Comparison of ENCODE assay signal across 13 mouse cellular contexts in the genomic region with DNA sequence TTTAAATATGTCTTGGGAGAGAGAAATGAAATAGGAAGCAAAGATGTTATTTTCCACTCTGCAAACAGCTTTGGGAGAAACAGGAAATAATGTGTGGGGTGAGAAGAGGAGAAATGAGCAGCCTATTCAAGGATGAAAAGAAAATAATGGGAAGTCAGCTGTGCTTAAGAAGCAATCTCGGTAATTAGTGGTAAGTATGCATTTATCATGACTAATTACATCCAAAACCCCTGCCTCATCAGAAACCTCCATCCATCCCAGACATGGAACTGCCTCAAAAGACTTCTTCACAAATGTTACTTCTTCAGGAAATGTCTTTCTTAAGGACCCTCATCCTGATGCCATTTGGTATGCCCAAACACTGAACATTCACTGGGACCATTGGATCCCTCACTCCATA.
"Had no signal": no experiment of that assay in that cellular context is flagged by ENCODE, and none has a peak within 500 bp of the region (broad histone marks: within the 10 kb centered on the region; RNA-seq: fewer than 3 reads in every experiment).

No protein-coding gene starts in this region.

- DNase-seq: kidney, adult 9 months; kidney, postnatal 25 days; layer of hippocampus, adult 9-11 months; liver, embryonic 13.5 days; lung, adult 2 months; lung, postnatal 14 days; thymus, adult 18-20 months; thymus, postnatal 36 days had no signal

- H3K4me2 ChIP-seq: liver, embryonic 13.5 days; midbrain, embryonic 12.5 days; midbrain, embryonic 15.5 days; neural tube, embryonic 13.5 days had no signal

- H3K4me3 ChIP-seq: layer of hippocampus, adult 2 months; liver, embryonic 13.5 days; midbrain, embryonic 12.5 days; midbrain, embryonic 15.5 days; neural tube, embryonic 13.5 days had no signal

- H3K4me1 ChIP-seq: liver, embryonic 13.5 days; midbrain, embryonic 12.5 days; midbrain, embryonic 15.5 days; neural tube, embryonic 13.5 days had no signal

- H3K9ac ChIP-seq: liver, embryonic 13.5 days; midbrain, embryonic 12.5 days; midbrain, embryonic 15.5 days; neural tube, embryonic 13.5 days had no signal

- H3K9me3 ChIP-seq: liver, embryonic 13.5 days; midbrain, embryonic 12.5 days; midbrain, embryonic 15.5 days; neural tube, embryonic 13.5 days had no signal

- H3K27me3 ChIP-seq: liver, embryonic 13.5 days; midbrain, embryonic 12.5 days; midbrain, embryonic 15.5 days; neural tube, embryonic 13.5 days had no signal

- ATAC-seq: midbrain, embryonic 15.5 days had no signal

- H3K36me3 ChIP-seq: liver, embryonic 13.5 days; midbrain, embryonic 12.5 days; midbrain, embryonic 15.5 days; neural tube, embryonic 13.5 days had no signal

- H3K27ac ChIP-seq: layer of hippocampus, adult 2 months; liver, embryonic 13.5 days; macrophage; midbrain, embryonic 12.5 days; midbrain, embryonic 15.5 days; neural tube, embryonic 13.5 days had no signal
